Mouse (Mus musculus) kidney, postnatal 14 days (tissue): ENCODE data around the gene Ptcra.
"Not testable (repeated sequence)": the region's sequence is repeated elsewhere in the genome, so short reads cannot be mapped to it uniquely, and the experiment has no call there.

Experiments used
- DNase-seq: peaks from one replicate; pipeline ENCODE4 v3.0.0; 2022; ENCODE audit warnings: mixed read lengths

Gene Ptcra

GRCm38 (mm10) chr17:46771025-46771424 is 7.5 kb upstream of the Ptcra start:
- no peak for DNase-seq

- no peak for DNase-seq
These were observed 7.0 kb upstream of the Ptcra start for GRCm38 (mm10) chr17:46770546-46770945.

DNA sequence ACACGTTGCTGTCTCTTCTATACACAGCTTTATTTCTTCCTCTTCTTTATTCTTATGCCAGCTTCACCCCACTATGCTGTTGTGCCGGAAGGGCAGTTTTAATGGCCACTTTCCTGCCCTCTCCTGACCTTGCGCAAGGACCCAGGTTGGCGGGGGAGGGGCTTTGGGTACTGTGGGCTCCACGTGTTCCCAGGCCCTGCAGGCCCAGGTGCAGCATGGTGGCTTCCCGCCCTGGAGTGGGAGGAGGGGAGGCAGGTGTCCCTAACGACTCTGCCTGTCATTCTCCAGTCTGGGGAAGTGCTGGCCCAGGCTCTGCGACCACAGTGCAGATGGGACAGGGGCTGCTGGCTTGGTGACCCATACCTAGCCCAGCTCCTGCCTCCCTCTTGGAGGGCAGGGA is 4.4 kb upstream of the Ptcra start:
- DNase-seq, result peak; percentile 34

- not testable (repeated sequence) for DNase-seq
These were observed 1.4 kb upstream of the Ptcra start for GRCm38 (mm10) chr17:46764916-46765315.

DNA sequence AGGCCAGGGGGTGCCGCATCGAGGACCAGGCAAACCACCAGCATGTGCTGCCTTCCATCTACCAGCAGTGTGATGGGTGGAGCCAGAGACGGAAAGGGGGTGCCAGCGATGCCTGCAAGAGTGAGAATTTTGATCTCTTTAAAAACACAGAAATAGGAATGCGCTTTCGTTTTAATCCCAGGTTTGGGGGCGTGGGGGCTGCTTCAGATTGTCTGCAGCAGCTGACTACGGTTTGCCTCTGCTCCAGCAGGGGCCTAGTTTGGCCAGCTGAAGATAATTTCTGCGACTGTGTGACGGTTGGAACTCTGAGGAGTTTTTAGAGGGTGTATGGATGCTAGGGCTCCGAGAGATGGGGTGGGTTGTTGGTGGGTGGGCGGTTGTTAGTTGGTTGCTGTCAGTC is 4.8 kb downstream of the Ptcra start:
- DNase-seq, result no peak

GRCm38 (mm10) chr17:46751794-46752556 is 11.5 kb downstream of the Ptcra start, which contains the start of gene Cnpy3:
Cnpy3 (minus strand) TSS chr17:46752214.
- DNase-seq, result peak; percentile 99

- DNase-seq, result no peak
These were observed 12.3 kb downstream of the Ptcra start for GRCm38 (mm10) chr17:46751056-46751793.

DNA sequence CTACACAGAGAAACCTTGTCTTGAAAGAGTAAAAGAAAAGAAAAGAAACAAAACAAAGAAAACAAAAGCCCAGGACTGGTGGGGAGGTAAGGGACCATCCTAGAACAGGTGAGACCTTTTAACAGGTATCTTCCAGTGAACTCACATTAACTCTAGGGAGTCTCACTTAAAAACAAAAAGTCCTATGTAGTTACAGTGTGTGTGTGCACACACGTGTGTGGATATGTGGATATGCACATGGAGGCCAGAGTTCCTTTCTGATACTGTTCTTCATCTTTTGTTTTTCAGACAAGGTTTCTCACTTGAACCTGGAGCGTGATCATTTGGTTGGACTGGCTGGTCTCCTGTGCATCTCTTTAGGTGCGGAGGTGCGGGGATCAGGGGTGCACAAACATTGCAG is 12.9 kb downstream of the Ptcra start:
- no peak for DNase-seq

DNA sequence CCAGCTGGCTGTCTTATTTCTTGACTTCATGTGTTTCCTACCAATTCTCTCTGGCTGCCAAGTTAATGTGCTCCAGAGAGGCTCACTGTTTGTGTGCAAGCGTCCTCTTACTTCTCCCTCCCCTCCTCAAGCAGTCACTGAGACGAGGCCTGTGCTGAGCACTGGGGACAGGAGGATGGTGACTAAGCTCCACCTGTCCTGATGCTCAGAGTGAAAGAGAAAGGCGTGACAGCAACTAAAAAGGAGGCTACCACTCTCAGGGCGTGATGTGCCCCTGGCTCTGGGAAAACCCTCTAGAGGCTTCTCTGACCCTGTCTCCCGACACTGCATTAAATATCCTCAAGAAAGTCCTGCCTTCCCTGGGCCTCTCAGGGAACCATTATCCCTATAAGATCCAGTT is 14.2 kb downstream of the Ptcra start:
- no peak for DNase-seq

DNA sequence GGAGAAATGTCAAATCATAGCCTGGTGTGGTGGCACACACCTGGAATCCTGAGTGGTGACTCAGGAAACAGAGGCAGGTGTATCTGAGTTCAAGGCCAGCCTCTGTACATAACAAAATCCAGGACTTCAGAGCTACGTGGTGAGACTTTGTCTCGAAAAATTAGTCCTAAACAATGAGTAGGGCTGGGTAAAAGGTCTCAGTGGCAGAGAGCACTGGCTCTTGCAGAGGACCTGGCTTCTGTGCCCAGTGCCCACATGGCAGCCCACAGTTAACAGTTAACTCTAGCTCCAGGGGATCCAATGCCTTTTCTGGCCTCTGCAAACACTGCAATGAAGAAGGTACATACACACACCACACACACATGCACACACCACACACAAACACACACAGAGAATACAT is 15.7 kb downstream of the Ptcra start:
- DNase-seq, result no peak

DNA sequence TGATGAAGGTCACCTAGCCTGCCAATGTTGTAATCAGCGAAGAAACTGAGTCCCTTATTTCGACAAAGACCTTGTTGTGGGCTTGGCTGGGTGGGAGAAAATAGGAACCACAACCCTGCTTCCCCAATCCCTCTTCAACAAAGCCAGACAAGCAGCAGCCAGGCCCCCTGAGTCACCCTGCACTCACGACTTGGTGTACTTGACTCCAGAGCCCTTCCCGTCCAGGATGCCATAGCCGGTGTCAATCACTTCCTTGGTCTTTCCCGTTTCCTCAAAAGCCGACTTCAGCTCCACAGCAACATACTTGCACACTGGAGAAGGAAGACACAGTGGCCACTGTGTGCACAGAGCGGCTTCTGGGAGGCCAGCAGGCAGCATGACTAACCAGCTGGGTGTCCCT is 16.3 kb downstream of the Ptcra start:
- no peak for DNase-seq

DNA sequence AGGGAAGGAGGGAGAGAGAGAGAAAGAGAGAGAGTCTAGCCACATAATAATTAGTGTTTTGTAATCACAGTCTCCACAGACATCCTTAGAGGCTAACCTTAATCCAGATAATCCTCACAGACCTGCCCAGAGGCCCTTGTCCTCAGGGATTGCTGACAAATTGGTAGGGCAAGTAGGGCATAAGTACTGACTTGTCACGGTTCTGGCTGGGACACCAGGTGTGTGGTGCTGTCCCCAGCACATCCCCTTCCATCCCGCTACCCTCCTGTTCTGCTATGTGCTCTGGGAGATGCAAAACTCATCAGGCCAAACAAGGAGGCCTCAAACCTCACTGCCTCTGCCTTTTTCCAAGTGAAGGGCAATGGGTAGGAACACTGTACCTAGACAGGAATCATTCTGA is 18.0 kb downstream of the Ptcra start:
- no peak for DNase-seq

DNA sequence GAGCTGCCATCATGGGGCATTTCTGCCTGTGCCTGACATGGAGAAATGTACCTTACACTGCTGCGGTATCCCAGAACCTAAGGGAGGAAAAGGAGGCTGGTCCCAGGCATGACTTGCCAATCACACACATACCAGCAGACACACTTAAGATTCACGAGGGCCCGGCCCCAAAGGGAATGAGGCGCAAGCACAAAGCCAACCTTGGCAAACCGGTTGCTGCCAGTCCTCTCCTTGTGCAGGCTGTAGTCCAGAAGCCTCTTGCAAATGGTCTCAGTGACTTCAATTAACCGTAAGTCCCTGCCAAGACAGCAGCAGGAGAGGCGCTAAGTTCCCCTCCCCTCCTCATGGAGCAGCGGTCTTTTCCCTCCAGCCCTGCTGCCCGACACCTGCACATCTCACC is 20.5 kb downstream of the Ptcra start:
- no peak for DNase-seq

GRCm38 (mm10) chr17:46741305-46741704 is 22.2 kb downstream of the Ptcra start:
- DNase-seq, result no peak

GRCm38 (mm10) chr17:46736160-46736559 is 27.4 kb downstream of the Ptcra start:
- no peak for DNase-seq

DNA sequence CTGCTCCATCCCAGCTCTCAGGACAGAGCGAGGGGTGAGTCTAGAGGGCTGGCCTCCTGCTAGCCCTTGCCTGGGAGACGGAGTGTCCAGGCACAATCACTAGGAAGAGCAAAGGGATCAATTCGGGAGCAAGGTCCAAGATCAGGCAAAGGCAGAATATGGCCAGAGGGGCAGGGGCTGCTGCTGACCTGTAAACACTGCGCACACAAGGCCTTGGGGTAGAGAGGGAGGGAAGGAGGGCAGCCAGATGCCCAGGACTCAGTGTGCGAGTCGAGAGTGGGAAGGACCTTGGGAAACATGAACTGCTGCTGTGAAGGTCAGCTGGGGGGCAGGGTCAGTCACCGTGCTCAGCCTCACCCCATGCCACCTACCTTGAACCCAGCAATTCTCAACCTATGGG is 28.2 kb downstream of the Ptcra start:
- DNase-seq, result no peak

DNA sequence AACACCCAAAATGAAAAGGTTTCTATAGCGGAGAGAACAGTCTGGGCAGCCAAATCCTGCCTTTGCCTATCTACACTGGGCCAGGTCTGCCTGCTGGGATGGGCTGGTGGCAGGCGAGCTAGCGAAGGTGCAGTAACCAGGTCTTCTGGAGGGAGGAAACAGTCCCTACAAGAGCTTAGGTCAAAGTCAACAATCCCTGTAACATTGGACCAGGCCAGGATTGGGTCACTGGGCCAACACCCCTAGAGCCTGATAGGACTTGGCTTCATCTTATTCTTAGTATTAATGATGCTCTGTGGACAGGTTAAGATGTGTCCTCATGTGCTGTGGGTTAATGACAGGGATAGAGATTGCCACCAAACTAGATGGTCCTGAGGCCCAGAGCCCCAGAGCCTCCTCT is 29.5 kb downstream of the Ptcra start:
- no peak for DNase-seq

- peak; percentile 89 for DNase-seq
These were observed 34.6 kb downstream of the Ptcra start, which contains the start of gene Gnmt for GRCm38 (mm10) chr17:46728904-46729318. Gnmt (minus strand) TSS chr17:46729168.

DNA sequence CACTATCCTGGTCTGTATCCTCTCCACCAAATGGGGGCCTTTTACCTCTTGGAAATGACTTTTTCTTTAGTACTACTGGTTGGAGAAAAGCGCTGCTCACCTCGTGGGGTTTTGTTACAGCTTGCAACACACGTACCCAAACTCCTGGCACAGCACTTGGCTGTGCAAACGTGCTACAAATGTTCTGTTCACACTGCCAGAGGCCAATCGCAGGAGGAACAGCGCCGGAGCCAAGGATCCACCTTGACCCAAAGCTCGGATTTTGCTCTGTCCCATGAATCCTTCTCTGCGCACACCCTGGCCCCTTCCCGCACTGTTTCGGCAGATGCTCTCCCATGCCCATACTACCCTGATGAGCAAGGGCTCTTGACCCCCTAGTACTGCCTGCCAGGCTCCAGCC is 35.0 kb downstream of the Ptcra start:
- DNase-seq, result no peak

- no peak for DNase-seq
These were observed 35.5 kb downstream of the Ptcra start for GRCm38 (mm10) chr17:46728021-46728420.

DNA sequence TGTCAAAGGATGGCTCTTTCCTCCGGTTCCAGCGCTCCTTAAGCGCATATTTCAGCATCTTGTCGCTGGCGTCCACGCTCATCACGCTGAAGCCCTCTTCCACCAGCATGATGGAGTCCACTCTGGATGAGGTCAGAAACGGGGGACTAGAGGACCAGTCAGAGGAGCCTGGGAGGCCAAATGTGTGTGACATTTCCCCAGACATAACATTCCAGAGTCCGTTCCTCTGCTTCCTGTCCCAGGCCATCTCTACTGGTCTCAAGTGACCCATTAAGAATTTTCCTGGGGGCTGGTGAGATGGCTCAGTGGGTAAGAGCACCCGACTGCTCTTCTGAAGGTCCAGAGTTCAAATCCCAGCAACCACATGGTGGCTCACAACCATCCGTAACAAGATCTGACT is 36.2 kb downstream of the Ptcra start:
- no peak for DNase-seq

- no peak for DNase-seq
These were observed 37.5 kb downstream of the Ptcra start for GRCm38 (mm10) chr17:46725731-46726645.

GRCm38 (mm10) chr17:46725273-46725672 is 38.2 kb downstream of the Ptcra start:
- DNase-seq, result no peak
